Mouse (Mus musculus) heart, embryonic 12.5 days (tissue): ENCODE measurements around the gene Txndc12. TPM values are rescaled to one million over a fixed set of nuclear protein-coding genes. Genes with fewer than 3 reads are reported as not detected.

Source experiments
- ATAC-seq: fragments of 200-750 bp; cut with Nextera tagmentation; 2 replicates; pipeline ENCODE4 v1.8.0; 2017; ENCODE audit warnings: moderate TSS enrichment, moderate library complexity; ENCODE audit not compliant: insufficient number of reproducible peaks, low FRiP score
- H3K27ac ChIP-seq: fragments of 300-500 bp; sonication (generic); 2 replicates; pipeline ENCODE4 v1.5.1; 2016; ENCODE audit warnings: mild to moderate bottlenecking, moderate library complexity; ENCODE audit not compliant: poor library complexity, severe bottlenecking
- H3K27me3 ChIP-seq: fragments of 300-500 bp; sonication (generic); replicated peaks from 2 replicates; pipeline ENCODE4 v1.6.1; 2016; ENCODE audit warnings: mild to moderate bottlenecking, moderate library complexity
- H3K36me3 ChIP-seq: fragments of 300-500 bp; sonication (generic); 2 replicates; pipeline ENCODE4 v1.6.1; 2016; ENCODE audit warnings: mild to moderate bottlenecking, moderate library complexity
- H3K4me1 ChIP-seq: fragments of 300-500 bp; sonication (generic); replicated peaks from 2 replicates; pipeline ENCODE4 v1.6.1; 2016; ENCODE audit warnings: mild to moderate bottlenecking
- H3K4me2 ChIP-seq: fragments of 300-500 bp; sonication (generic); 2 replicates; pipeline ENCODE4 v1.6.1; 2016; ENCODE audit warnings: mild to moderate bottlenecking, moderate library complexity
- H3K4me3 ChIP-seq: fragments of 300-500 bp; sonication (generic); 2 replicates; pipeline ENCODE4 v1.5.1; 2016; ENCODE audit warnings: mild to moderate bottlenecking
- H3K9ac ChIP-seq: fragments of 300-500 bp; sonication (generic); 2 replicates; pipeline ENCODE4 v1.6.1; 2016; ENCODE audit warnings: mild to moderate bottlenecking, moderate library complexity
- H3K9me3 ChIP-seq: fragments of 300-500 bp; sonication (generic); replicated peaks from 2 replicates; pipeline ENCODE4 v1.6.1; 2016; ENCODE audit warnings: mild to moderate bottlenecking, moderate library complexity
- WGBS: fragments of 180-500 bp; shearing (Covaris S2); methylation state at CpG from one replicate; pipeline ENCODE4 v1.1.7; 2016; 5-methylcytosine and 5-hydroxymethylcytosine counted together
- polyA plus RNA-seq: library from polyadenylated mRNA; unstranded; fragments of >200 nt; fragmentation: Nextera tagmentation; extraction: Ambion mirVana; gene quantifications from 2 replicates; pipeline ENCODE4 v1.2.1, GENCODE M21; 2016

Txndc12 gene
- polyA plus RNA-seq, 1 experiment from 2014 or later = 138 TPM

- H3K9me3 ChIP-seq = 0 out of 2 replicates have a peak, but pooled peaks cover 2% of the 10 kb centered on the region
Observed at GRCm38 (mm10) chr4:108900421-108900820, 66.0 kb downstream of the Txndc12 start.

GRCm38 (mm10) chr4:108902886-108903285 lies 68.5 kb downstream of the Txndc12 start:
- Histone ChIP-seq H3K4me3 (no peak overlapping the region), H3K27ac (no peak overlapping the region), H3K9ac (no peak overlapping the region), H3K4me1 (peaks cover 30% of the 10 kb centered on the region), H3K9me3 (0 out of 2 replicates have a peak, but pooled peaks cover 3% of the 10 kb centered on the region), H3K27me3 (no peaks in the 10 kb centered on the region), H3K36me3 (no peaks in the 10 kb centered on the region), H3K4me2 (no peak overlapping the region)
- ATAC-seq = no peak
- WGBS = 85% methylated on average over 9 of the region's 9 CpGs

More at GRCm38 (mm10) chr4:108900421-108900820, 66.0 kb downstream of the Txndc12 start:
- Histone ChIP-seq H3K4me2 (no peak overlapping the region), H3K4me3 (no peak overlapping the region), H3K27ac (no peak overlapping the region), H3K36me3 (no peaks in the 10 kb centered on the region), H3K27me3 (no peaks in the 10 kb centered on the region), H3K9ac (no peak overlapping the region), H3K4me1 (peaks cover 10% of the 10 kb centered on the region; the same call in 1 of the 2 replicates)
- no peak for ATAC-seq
- WGBS = 80% methylated on average over 7 of the region's 7 CpGs

- Histone ChIP-seq H3K4me2 (no peak overlapping the region), H3K9me3 (0 out of 2 replicates have a peak, but pooled peaks cover 3% of the 10 kb centered on the region), H3K27ac (no peak overlapping the region), H3K4me3 (no peak overlapping the region), H3K4me1 (peaks cover 30% of the 10 kb centered on the region), H3K9ac (no peak overlapping the region), H3K36me3 (no peaks in the 10 kb centered on the region), H3K27me3 (no peaks in the 10 kb centered on the region)
- no peak for ATAC-seq
- 84% methylated on average over 9 of the region's 9 CpGs for WGBS
Observed at GRCm38 (mm10) chr4:108903346-108903745, 68.9 kb downstream of the Txndc12 start.

GRCm38 (mm10) chr4:108904076-108904475 lies 69.7 kb downstream of the Txndc12 start:
- WGBS = 59% methylated on average over 6 of the region's 6 CpGs
- H3K4me1 ChIP-seq = peaks cover 26% of the 10 kb centered on the region
- no peak overlapping the region for H3K4me3 ChIP-seq
- H3K27me3 ChIP-seq = no peaks in the 10 kb centered on the region
- H3K36me3 ChIP-seq = no peaks in the 10 kb centered on the region
- 0 out of 2 replicates have a peak, but pooled peaks cover 3% of the 10 kb centered on the region for H3K9me3 ChIP-seq
- H3K4me2 ChIP-seq = no peak overlapping the region
- ATAC-seq = no peak
- no peak overlapping the region for H3K9ac ChIP-seq
- H3K27ac ChIP-seq = no peak overlapping the region

- Histone ChIP-seq H3K27ac (no peak overlapping the region), H3K4me2 (no peak overlapping the region), H3K4me3 (no peak overlapping the region), H3K27me3 (no peaks in the 10 kb centered on the region), H3K9ac (no peak overlapping the region), H3K4me1 (peaks cover 23% of the 10 kb centered on the region), H3K9me3 (0 out of 2 replicates have a peak, but pooled peaks cover 3% of the 10 kb centered on the region), H3K36me3 (no peaks in the 10 kb centered on the region)
- ATAC-seq = no peak
- 76% methylated on average over 10 of the region's 10 CpGs for WGBS
Observed at GRCm38 (mm10) chr4:108904790-108905189, 70.4 kb downstream of the Txndc12 start.

- WGBS = 26% methylated on average over 6 of the region's 6 CpGs
- Histone ChIP-seq H3K9ac (no peak overlapping the region), H3K27ac (no peak overlapping the region), H3K4me3 (no peak overlapping the region), H3K27me3 (no peaks in the 10 kb centered on the region), H3K36me3 (no peaks in the 10 kb centered on the region), H3K9me3 (0 out of 2 replicates have a peak, but pooled peaks cover 3% of the 10 kb centered on the region), H3K4me2 (no peak overlapping the region), H3K4me1 (peaks cover 29% of the 10 kb centered on the region)
- ATAC-seq = no peak
Observed at GRCm38 (mm10) chr4:108905859-108906258, 71.5 kb downstream of the Txndc12 start.

GRCm38 (mm10) chr4:108907475-108907874 lies 73.1 kb downstream of the Txndc12 start:
- Histone ChIP-seq H3K9ac (no peak overlapping the region), H3K9me3 (0 out of 2 replicates have a peak, but pooled peaks cover 3% of the 10 kb centered on the region), H3K36me3 (no peaks in the 10 kb centered on the region), H3K27me3 (no peaks in the 10 kb centered on the region), H3K4me2 (no peak overlapping the region), H3K4me1 (peaks cover 29% of the 10 kb centered on the region), H3K27ac (no peak overlapping the region; the same call in 1 of the 2 replicates), H3K4me3 (no peak overlapping the region)
- ATAC-seq = no peak

- H3K27me3 ChIP-seq = no peaks in the 10 kb centered on the region
- 0 out of 2 replicates have a peak, but pooled peaks cover 3% of the 10 kb centered on the region for H3K9me3 ChIP-seq
- no peak overlapping the region for H3K9ac ChIP-seq
- WGBS = 43% methylated on average over 8 of the region's 8 CpGs
- H3K4me1 ChIP-seq = peaks cover 32% of the 10 kb centered on the region
- ATAC-seq = no peak
- H3K27ac ChIP-seq = no peak overlapping the region
- no peak overlapping the region for H3K4me2 ChIP-seq
- H3K4me3 ChIP-seq = no peak overlapping the region
- no peaks in the 10 kb centered on the region for H3K36me3 ChIP-seq
Observed at GRCm38 (mm10) chr4:108909872-108910425, 75.5 kb downstream of the Txndc12 start.

Other genes with a start within 250 kb of the Txndc12 start
- gene Cc2d1b, start 214.7 kb upstream of the Txndc12 start, polyA plus RNA-seq = 18.9 and 19.3 TPM in 2 replicates
- gene 3110021N24Rik, start 115.0 kb upstream of the Txndc12 start, polyA plus RNA-seq = 1.1 and 1.9 TPM in 2 replicates
- 3.6 TPM in 2 replicates for gene Zfyve9, start 53.8 kb upstream of the Txndc12 start, polyA plus RNA-seq
- gene Btf3l4, start 987 bp upstream of the Txndc12 start, polyA plus RNA-seq = 182 and 186 TPM in 2 replicates
- gene Kti12, start 13.2 kb downstream of the Txndc12 start, polyA plus RNA-seq = 25.9 and 30.8 TPM in 2 replicates
- gene A730015C16Rik, start 14.0 kb downstream of the Txndc12 start, polyA plus RNA-seq = 1.7 and 2.0 TPM in 2 replicates
- gene Rab3b, start 44.5 kb downstream of the Txndc12 start, polyA plus RNA-seq = 6.7 and 7.2 TPM in 2 replicates
- gene Nrd1, start 166.1 kb downstream of the Txndc12 start, polyA plus RNA-seq = 67.1 and 70.0 TPM in 2 replicates